Mouse (Mus musculus): ENCODE measurements at regions not wholly inside any gene's neighbourhood (a gene's known extent, or its start where the extent isn't known, plus 50 kb on each side); places are given as distances from the start of the nearest gene placed in this dataset.

- peak; percentile 53 for DNase-seq (ENCODE audit: low spot score)
Measured at GRCm38 (mm10) chr11:48605223-48605824, 194.8 kb upstream of the Rack1 start.

GRCm38 (mm10) chr11:48601096-48601495, 199.0 kb upstream of the Rack1 start:
- DNase-seq (ENCODE audit: low spot score), result peak; percentile 38

DNA sequence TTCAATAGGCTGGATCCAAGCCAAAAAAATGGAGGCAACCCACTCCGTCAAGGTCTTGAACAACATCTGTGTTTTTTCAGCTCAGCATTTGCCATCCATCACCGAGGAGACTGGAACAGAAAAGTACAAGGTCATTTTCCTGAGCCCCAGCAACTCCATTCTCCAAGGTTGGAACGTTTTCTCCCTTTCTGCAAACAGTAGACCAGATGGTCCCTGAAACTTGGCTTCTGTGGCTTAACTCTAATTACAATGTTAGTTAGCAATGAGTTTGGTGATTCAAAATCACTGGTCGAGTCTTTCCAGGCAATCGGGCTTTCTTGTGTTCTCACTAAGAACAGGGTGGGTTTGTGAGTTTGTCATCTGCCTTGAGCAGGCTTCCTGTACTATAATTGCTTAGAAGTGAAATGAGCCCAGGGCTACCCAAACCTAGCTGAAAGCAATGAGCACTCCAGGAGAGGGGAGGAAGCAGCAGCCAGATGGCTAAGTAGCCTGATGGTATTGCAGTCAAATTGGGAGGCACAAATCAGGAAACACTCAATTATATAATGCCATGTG, 200.5 kb upstream of the Rack1 start:
- DNase-seq (ENCODE audit: low spot score), result no peak

- no peak for DNase-seq (ENCODE audit: low spot score)
Measured at GRCm38 (mm10) chr11:48599033-48599432, 201.1 kb upstream of the Rack1 start.

GRCm38 (mm10) chr11:48594429-48594828, 205.7 kb upstream of the Rack1 start:
- DNase-seq (ENCODE audit: low spot score), result no peak

DNA sequence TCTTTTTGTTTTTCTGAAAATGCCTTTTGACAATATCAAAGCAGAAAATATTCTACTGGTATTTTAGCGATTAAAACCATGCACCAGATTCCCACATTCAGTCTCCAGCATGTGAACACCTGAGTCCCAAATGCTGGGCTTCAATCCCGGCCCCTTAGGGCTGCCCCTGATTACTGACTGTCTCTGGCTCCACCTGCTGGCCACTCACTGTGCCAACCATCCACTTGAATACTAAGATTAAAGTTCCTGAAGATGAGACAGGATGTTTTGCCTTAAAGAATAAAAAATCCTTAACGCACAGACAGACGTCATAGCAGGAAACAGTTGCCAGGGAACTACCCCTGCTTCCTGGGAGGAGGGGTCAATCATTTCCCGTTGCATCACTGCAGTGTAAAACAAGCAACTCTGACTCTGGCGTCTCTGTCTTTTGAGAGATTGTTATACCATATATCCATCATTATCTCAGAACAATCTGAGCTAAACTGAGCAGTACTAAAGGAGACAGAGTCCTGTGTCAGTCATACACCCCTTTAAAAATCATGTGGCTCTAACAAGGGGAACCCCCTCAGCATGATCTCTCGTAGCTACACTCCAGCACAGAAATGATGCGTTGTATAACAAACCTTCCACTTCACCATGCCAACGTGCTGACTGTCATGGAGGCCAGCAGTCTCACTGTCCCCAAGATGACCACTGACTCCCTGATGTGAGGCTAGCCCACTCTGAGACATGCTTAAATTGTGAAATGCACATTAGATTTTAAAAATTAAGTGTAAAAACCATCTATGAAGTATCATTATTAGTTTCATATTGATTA, 211.1 kb upstream of the Rack1 start:
- DNase-seq (ENCODE audit: low spot score), result peak; percentile 7

DNA sequence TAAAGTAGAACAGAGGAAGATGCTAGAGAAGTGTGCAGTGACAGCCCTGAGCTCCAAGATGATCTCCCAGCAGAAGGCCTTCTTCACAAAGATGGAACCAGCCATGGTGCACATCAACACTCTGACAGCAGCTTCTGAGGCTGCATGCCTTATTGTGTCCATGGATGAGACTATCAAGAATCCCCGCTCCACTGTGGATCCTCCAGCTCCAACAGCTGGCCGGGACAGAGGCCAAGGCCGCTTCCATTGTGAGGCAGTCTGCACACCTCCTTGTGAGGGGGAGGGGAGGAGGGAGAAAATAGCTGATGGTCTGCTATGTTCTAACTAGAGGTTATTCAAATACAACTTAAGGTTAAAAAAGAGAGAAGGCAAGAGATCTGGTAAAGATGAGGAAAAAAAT, 231.4 kb upstream of the Rack1 start:
- no peak for DNase-seq (ENCODE audit: low spot score)

- no peak for DNase-seq (ENCODE audit: low spot score)
Measured at GRCm38 (mm10) chr11:48567583-48568562, 232.3 kb upstream of the Rack1 start.

- DNase-seq (ENCODE audit: low spot score), result no peak
Measured at GRCm38 (mm10) chr11:48558053-48558452, 242.1 kb upstream of the Rack1 start.

- no peak for DNase-seq (ENCODE audit: low spot score)
Measured at GRCm38 (mm10) chr11:48552006-48552405, 248.1 kb upstream of the Rack1 start.

DNA sequence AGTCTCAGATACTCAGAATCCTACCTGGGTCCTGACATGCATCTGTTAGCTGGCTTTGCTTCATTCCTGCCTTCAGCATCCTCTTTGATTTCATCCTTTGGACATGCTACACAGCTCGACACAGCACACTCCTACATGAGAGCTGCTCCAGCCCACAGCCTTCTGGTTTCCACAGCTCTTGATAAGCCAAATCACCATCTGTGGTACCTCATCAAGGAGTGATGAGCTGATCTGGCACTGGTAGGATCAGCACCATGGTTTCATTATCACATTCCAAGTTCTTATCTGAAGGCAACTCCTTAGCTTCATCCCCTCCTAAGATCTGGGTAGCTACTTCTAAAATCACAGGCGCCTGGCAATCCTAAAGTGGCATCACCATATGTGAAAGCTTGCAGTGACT, 248.9 kb upstream of the Rack1 start:
- no peak for DNase-seq (ENCODE audit: low spot score)

- no peak for DNase-seq (ENCODE audit: low spot score)
Measured at GRCm38 (mm10) chr11:48526316-48526715, 273.8 kb upstream of the Rack1 start.

GRCm38 (mm10) chr11:48525517-48525916, 274.6 kb upstream of the Rack1 start:
- DNase-seq (ENCODE audit: low spot score), result no peak

GRCm38 (mm10) chr11:48506886-48507285, 293.2 kb upstream of the Rack1 start:
- no peak for DNase-seq (ENCODE audit: low spot score)

- no peak for DNase-seq (ENCODE audit: low spot score)
Measured at GRCm38 (mm10) chr11:48502011-48502806, 297.9 kb upstream of the Rack1 start.

DNA sequence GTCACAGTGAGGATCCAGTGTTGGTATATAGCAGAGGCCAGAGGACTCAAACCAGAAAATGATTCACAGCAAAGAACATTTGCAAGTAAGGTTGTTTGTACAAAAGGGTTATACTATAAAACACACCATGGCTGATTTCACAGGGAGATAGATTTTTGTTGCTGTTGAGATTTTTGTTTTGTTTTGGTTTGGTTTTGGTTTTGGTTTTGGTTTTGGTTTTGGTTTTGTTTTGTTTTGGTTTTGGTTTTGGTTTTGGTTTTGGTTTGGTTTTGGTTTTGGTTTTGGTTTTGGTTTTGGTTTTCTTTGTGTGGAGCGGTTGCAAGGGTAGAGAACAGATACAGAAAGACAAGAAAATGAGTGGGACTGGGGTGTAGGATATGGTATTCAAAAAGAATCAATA, 301.1 kb upstream of the Rack1 start:
- DNase-seq (ENCODE audit: low spot score), result no peak

DNA sequence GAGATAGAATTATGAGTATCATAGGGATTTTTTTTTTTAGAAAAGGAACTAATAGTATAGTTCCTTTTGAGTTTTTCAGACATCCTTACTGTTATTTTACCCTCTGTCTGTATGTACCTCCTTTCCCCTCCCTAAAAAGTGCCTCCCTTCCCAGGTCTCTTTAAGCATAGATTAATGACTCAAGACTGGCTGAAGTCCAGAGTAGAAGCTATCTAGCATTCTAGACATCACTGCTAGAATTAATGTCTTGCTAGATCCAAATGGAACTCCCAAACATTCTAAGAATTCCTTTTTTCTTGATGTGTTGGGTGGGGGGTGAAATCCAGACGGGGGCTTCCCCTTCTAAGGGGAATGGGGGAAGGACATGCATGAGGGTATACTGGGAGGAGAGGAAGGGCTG, 311.8 kb upstream of the Rack1 start:
- DNase-seq (ENCODE audit: low spot score), result no peak

DNA sequence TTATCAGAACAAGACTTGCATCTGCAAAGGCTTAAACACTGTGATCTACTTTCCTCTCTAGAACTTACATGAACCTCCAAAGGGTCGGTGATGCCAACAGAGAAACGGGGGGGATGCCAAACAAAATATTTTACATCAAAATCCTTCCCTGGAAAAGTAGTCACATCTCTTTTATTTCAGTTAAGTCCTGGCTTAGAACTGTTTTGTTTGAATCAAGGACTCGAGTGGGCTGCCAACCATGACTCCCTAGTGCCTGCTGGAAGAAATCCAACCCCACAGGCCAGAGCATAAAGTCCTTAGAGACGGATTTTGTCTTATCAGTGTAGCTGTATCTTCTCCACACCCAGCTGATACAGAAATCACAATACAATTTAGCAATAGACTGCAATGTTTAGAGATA, 336.1 kb upstream of the Rack1 start:
- no peak for DNase-seq (ENCODE audit: low spot score)

DNA sequence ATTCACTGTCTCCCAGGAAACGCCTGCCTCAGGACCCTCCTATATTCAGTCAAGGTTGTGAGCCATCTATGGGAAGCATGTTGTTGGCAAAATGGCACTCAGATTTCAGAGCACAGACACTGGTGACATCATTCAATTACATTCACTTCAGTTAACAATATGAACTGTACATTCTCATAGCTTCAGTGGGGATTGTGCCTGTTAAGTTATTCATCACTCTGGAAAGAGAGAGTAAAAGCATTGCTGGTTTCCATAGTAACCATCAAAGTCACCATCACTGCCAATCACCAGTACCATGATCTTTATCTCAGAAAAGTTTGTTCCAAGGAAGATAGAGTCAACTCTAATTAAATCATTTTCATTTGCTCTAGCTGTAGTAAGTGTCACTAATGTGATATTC, 350.2 kb upstream of the Rack1 start:
- DNase-seq (ENCODE audit: low spot score), result no peak

DNA sequence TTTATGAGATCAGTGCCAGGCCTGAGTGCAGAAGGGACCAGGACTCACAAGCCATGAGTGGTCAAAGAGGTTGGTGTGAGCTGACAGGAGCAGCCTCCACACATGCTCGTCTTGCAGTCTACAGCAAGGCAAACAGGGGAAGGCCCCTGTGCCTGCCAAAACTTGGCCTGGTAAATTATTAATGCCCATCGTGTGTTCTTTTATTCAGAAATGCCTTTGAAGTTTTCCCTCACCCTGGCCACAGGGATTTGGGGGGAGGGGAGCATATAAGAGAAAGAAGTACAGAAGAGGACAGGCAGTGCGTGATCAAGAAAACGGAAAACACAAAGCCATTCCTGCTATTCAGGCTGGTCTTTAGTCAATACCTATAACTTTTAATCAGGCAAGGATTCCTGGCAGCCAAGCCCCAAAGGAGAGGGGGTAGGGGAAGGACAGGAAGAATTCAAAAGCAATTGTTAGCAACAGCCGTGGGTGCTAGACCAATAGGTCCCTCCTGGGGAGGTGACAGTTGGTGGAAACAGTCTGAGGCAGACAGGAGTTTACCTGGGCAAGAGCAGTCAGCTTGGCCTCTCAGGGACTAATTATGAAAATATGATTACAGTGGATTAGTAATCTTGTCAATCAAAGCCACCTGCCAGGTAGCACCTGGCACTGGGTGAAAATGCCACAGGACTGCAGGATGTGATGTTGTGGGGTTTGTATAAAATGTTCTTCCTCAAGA, 357.4 kb upstream of the Rack1 start:
- no peak for DNase-seq (ENCODE audit: low spot score)
